Mouse (Mus musculus) G1E (cell line): ENCODE data around the gene Slc16a11.

Source experiments
- CTCF ChIP-seq: IDR thresholded peaks from 2 replicates; pipeline ENCODE4 v1.5.1; 2012; ENCODE audit warnings: low read depth, low read length, inconsistent platforms, mixed read lengths
- GATA1 ChIP-seq: IDR thresholded peaks from 2 replicates; pipeline ENCODE4 v1.6.1; 2012; ENCODE audit warnings: borderline replicate concordance, low read length, inconsistent platforms, mixed read lengths
- GATA2 ChIP-seq: IDR thresholded peaks from 2 replicates; pipeline ENCODE4 v1.6.1; 2012; ENCODE audit warnings: low read depth, low read length, inconsistent platforms, borderline replicate concordance
- POLR2AphosphoS5 ChIP-seq: IDR thresholded peaks from 2 replicates; pipeline ENCODE4 v1.6.1; 2012; ENCODE audit warnings: low read depth, low read length, inconsistent platforms; ENCODE audit not compliant: insufficient replicate concordance
- TAL1 ChIP-seq: conservative IDR thresholded peaks from 2 replicates; pipeline ENCODE4 v1.6.1; 2012; ENCODE audit warnings: low read depth, low read length, inconsistent platforms, mixed read lengths

DNA sequence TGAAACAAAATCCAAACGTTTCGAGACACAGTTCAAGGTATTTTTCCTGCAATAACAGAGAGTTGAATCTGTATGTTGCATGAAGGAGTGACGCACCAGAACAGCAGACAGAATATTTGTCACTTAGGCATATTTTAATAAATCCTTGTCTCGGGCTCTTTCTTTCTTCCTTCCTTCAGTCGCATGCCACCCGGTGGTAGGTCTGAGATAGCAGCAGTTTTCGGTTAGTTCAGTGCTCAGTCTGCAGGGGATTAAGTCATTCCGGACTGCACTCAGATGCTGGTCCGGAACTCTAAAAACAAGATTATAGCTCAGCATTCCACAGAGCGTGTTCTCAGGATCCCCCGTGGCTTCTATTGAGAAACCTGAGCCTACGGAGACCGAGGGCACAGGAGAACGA, 33.2 kb upstream of the Slc16a11 start:
- TF ChIP-seq CTCF (no peak), GATA1 (no peak), TAL1 (no peak), POLR2AphosphoS5 (no peak), GATA2 (no peak)
